Mouse (Mus musculus): ENCODE results near the gene Mmp15. TPM values are rescaled to one million over a fixed set of nuclear protein-coding genes. Genes with fewer than 3 reads are reported as not detected.

The Mmp15 gene
- polyA plus RNA-seq, 1 experiment from 2014 or later: 0.85 TPM

DNA sequence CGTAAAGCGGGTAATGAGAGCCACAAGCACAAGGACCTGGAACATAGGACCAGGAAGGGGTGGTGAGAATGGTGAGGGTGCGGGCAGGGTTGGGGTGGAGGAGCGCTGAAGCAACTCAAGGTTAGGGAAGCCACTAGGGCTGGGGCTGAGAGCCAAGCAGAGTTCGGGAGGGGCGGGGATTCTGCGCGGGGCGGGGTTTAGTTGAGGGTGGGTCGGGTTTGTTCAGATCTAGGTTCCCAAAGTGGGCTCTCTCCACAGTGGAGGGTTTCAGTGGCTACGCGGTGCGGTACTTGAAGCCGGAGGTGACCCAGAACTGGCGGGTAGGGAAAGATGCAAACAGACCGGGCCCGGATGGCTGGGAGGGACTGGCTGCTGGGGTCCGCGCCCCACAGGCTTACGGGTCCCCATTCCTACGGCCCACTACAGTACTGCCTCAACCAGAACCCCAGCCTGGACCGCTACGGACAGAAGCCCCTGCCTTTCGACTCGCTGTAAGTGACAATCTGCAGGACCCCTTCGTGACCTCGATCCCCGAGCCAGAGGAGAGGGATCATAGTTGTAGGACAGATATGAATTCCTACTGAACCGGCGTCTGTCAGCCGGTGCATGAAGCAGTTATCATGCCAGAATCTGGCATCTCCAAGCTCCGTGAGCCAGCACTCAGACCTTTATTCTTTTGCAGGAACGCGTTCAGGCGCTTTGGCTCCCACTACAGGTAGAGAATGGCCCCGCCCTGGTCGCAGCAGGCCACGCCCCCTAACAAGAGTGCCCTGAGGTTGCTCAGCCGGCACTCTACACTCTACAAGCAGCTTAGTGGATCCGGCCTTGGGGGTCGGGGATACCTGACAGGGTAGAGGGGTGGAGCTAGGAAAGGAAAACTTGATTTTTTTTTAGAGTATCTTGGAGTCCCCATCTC lies 31.6 kb upstream of the Mmp15 start:
- Histone ChIP-seq H3K9ac (ENCODE audit: low read depth, low read length) (peak overlapping the region; percentile 9; the same call in 1 of the 2 replicates), H3K4me1 (ENCODE audit: control insufficient read depth, low read depth, low read length) (peaks cover 6% of the 10 kb centered on the region), H3K27me3 (ENCODE audit: control insufficient read depth, insufficient read depth, low read depth, low read length) (peaks cover 13% of the 10 kb centered on the region), H3K4me2 (ENCODE audit: low read depth, low read length) (peak overlapping the region; percentile 74), H3K4me3 (ENCODE audit: low read depth, low read length) (peak overlapping the region; percentile 51), H3K36me3 (ENCODE audit: control insufficient read depth, insufficient read depth) (no peaks in the 10 kb centered on the region; the same call in 1 of the 2 replicates), H3K27ac (ENCODE audit: low read length) (no peak overlapping the region), H3K9me3 (replicated peaks; ENCODE audit: control insufficient read depth, low read length) (no peaks in the 10 kb centered on the region)
- ATAC-seq (ENCODE audit: low read depth): peak; percentile 66
- 3% methylated on average over 40 of the region's 41 CpGs for WGBS (ENCODE audit: insufficient replicate concordance)

DNA sequence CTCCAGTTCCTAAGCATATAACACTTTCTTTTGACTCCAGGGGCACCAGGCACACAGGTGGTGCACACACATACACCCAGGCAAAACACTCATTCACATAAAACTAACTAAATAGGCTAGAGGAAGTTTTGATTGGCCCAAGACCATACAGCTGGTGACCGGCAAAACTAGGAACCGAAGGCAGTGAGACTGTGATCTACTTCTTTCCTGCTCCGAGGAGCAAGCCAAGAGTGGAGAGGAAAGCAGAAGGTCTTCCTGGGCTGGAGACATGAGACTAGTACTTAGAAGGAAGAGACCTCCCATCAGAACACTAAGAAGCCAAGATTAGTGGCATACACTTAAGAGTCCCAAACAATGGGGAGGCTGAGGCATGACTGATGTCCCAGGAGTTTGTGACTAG lies 28.9 kb upstream of the Mmp15 start:
- H3K4me2 ChIP-seq (ENCODE audit: low read depth, low read length): no peak overlapping the region
- H3K36me3 ChIP-seq (ENCODE audit: control insufficient read depth, insufficient read depth): peaks cover 8% of the 10 kb centered on the region; the same call in 1 of the 2 replicates
- no peak overlapping the region for H3K9ac ChIP-seq (ENCODE audit: low read depth, low read length)
- no peak overlapping the region for H3K4me3 ChIP-seq (ENCODE audit: low read depth, low read length)
- 63% methylated on average over 3 of the region's 3 CpGs for WGBS (ENCODE audit: insufficient replicate concordance)
- no peaks in the 10 kb centered on the region for H3K9me3 ChIP-seq (replicated peaks; ENCODE audit: control insufficient read depth, low read length)
- ATAC-seq (ENCODE audit: low read depth): no peak
- peaks cover 6% of the 10 kb centered on the region for H3K4me1 ChIP-seq (ENCODE audit: control insufficient read depth, low read depth, low read length)
- H3K27ac ChIP-seq (ENCODE audit: low read length): no peak overlapping the region
- H3K27me3 ChIP-seq (ENCODE audit: control insufficient read depth, insufficient read depth, low read depth, low read length): peaks cover 13% of the 10 kb centered on the region

DNA sequence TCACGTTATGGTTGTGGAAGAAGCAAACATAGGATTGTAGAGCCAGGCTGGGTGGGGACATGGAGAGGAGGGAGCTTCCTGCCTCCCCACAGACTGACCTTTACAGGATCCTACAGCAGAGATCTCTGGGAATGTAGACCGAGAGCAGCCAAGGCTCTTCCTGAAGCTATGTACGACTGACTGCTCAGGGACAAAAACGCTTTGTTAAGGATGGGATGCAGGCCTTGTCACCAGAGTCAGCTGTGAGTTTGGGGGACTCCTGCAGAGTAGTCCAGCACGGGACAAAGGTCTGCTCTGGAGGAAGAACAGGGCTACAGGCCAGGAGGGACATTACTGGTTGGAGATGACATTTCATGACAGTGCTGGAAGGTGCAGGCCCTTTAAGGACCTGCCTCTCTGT lies 27.4 kb upstream of the Mmp15 start:
- Histone ChIP-seq H3K9me3 (replicated peaks; ENCODE audit: control insufficient read depth, low read length) (no peaks in the 10 kb centered on the region), H3K4me1 (ENCODE audit: control insufficient read depth, low read depth, low read length) (peaks cover 6% of the 10 kb centered on the region), H3K4me3 (ENCODE audit: low read depth, low read length) (no peak overlapping the region), H3K27me3 (ENCODE audit: control insufficient read depth, insufficient read depth, low read depth, low read length) (peaks cover 13% of the 10 kb centered on the region), H3K9ac (ENCODE audit: low read depth, low read length) (no peak overlapping the region), H3K4me2 (ENCODE audit: low read depth, low read length) (no peak overlapping the region), H3K27ac (ENCODE audit: low read length) (no peak overlapping the region), H3K36me3 (ENCODE audit: control insufficient read depth, insufficient read depth) (peaks cover 18% of the 10 kb centered on the region)
- no peak for ATAC-seq (ENCODE audit: low read depth)
- WGBS (ENCODE audit: insufficient replicate concordance): 59% methylated on average over 5 of the region's 5 CpGs

DNA sequence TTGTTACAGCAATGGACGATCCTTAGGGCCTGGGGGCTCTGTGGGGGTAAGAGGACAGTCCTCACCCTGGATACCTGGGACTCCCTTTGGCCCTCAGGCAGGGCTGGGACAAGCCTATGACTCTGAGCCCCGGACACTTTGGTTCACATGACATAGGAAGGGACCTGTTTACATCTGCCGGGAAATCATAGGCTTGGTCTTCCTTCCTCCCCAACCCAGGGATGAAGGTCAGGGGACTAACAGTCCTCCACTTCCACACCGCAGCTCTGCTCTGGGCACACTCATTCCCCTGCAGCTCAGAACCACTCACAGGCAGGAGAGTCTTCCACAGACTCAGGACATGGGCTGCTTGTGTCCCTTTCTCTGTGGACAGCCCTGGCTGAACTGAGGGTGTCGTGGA lies 25.2 kb upstream of the Mmp15 start:
- Histone ChIP-seq H3K4me1 (ENCODE audit: control insufficient read depth, low read depth, low read length) (peaks cover 13% of the 10 kb centered on the region), H3K27me3 (ENCODE audit: control insufficient read depth, insufficient read depth, low read depth, low read length) (no peaks in the 10 kb centered on the region), H3K4me3 (ENCODE audit: low read depth, low read length) (no peak overlapping the region), H3K36me3 (ENCODE audit: control insufficient read depth, insufficient read depth) (peaks cover 18% of the 10 kb centered on the region), H3K9ac (ENCODE audit: low read depth, low read length) (no peak overlapping the region), H3K27ac (ENCODE audit: low read length) (no peak overlapping the region), H3K9me3 (replicated peaks; ENCODE audit: control insufficient read depth, low read length) (no peaks in the 10 kb centered on the region), H3K4me2 (ENCODE audit: low read depth, low read length) (no peak overlapping the region)
- WGBS (ENCODE audit: insufficient replicate concordance): 67% methylated on average over 5 of the region's 5 CpGs
- no peak for ATAC-seq (ENCODE audit: low read depth)

DNA sequence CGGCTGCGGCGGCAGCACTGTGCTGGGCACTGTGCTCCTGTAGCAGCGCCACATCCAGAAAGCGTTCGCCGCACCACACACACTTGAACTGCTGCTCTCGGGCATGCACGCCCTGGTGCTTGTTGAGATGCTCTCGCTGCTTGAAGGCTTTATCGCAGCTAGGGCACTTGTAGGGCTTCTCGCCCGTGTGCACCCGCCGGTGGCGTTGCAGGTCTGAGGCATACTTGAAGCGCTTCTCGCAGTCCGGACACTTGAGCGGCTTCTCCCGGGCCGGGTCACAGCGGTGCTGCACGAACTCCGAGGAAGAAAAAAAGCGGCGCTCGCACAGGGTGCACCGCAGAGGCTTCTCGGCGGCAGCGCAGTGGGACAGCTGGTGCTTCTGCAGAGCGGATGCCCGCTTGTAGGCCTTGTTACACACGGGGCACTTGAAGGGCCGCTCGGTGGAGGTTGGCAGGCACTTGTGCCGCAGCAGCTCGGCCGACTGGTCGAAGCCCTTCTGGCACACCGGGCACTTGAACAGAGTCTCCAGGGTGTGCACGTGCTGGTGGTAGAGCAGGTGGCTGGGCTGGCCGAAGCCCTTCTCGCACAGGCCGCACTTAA lies 24.1 kb upstream of the Mmp15 start:
- Histone ChIP-seq H3K27me3 (ENCODE audit: control insufficient read depth, insufficient read depth, low read depth, low read length) (no peaks in the 10 kb centered on the region), H3K27ac (ENCODE audit: low read length) (no peak overlapping the region), H3K36me3 (ENCODE audit: control insufficient read depth, insufficient read depth) (peaks cover 18% of the 10 kb centered on the region), H3K9ac (ENCODE audit: low read depth, low read length) (no peak overlapping the region), H3K9me3 (replicated peaks; ENCODE audit: control insufficient read depth, low read length) (no peaks in the 10 kb centered on the region), H3K4me1 (ENCODE audit: control insufficient read depth, low read depth, low read length) (peaks cover 21% of the 10 kb centered on the region), H3K4me3 (ENCODE audit: low read depth, low read length) (no peak overlapping the region), H3K4me2 (ENCODE audit: low read depth, low read length) (no peak overlapping the region)
- no peak for ATAC-seq (ENCODE audit: low read depth)
- 91% methylated on average over 44 of the region's 46 CpGs for WGBS (ENCODE audit: insufficient replicate concordance)

DNA sequence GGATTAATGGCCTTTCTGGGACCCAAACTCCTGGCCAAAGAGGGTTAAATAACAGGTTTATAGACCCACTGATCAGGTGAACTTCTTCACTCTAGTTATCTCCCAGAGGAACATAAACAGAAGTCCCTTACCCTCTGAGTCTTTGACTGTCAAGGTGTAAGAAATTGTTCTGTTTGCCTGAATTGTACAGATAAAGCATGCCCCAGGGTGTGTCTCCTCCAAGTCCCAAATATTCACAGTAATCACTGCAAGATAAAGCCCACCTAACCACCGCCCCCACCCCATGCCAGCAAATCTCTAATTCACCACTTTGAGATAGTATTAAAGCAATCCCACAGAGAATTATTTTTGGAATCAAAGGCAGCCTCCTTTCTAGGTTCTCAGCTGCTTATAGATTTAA lies 21.7 kb upstream of the Mmp15 start:
- no peaks in the 10 kb centered on the region for H3K9me3 ChIP-seq (replicated peaks; ENCODE audit: control insufficient read depth, low read length)
- no peak overlapping the region for H3K27ac ChIP-seq (ENCODE audit: low read length)
- 21% methylated on average over 1 of the region's 1 CpGs for WGBS (ENCODE audit: insufficient replicate concordance)
- H3K4me1 ChIP-seq (ENCODE audit: control insufficient read depth, low read depth, low read length): peaks cover 21% of the 10 kb centered on the region
- ATAC-seq (ENCODE audit: low read depth): no peak
- H3K27me3 ChIP-seq (ENCODE audit: control insufficient read depth, insufficient read depth, low read depth, low read length): no peaks in the 10 kb centered on the region
- no peak overlapping the region for H3K9ac ChIP-seq (ENCODE audit: low read depth, low read length)
- H3K4me2 ChIP-seq (ENCODE audit: low read depth, low read length): peak overlapping the region; percentile 94
- no peak overlapping the region; the same call in 1 of the 2 replicates for H3K4me3 ChIP-seq (ENCODE audit: low read depth, low read length)
- H3K36me3 ChIP-seq (ENCODE audit: control insufficient read depth, insufficient read depth): peaks cover 18% of the 10 kb centered on the region

DNA sequence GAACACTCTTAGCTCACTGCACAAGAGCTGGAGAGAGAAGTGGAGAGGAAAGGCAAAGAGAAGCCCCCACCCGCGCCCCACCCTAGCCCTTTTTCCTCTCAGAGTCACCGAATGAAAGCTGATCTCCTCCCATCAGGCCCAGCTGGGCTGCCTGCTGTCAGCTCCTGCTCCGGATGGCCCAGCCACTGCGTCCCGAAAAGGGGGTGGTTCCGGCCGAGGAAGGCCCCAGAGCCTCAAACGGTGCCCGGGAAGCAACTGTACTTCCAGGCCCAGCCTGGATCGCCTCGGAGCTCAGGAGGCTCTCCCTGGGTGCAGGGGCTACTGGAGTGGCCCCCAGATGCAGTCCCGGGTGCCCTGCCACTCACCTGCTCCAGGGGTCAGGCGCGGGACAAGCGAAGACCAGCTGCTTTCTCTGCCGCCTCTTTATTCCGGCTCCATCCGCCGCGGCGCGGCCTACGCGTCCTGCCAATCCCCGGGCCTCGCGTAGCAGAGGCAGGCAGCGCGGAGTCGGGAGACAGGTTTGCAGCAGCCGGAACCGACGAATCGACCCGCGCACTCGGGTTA lies 20.8 kb upstream of the Mmp15 start:
- Histone ChIP-seq H3K4me2 (ENCODE audit: low read depth, low read length) (peak overlapping the region; percentile 94), H3K27me3 (ENCODE audit: control insufficient read depth, insufficient read depth, low read depth, low read length) (no peaks in the 10 kb centered on the region), H3K27ac (ENCODE audit: low read length) (peak overlapping the region; percentile 94), H3K36me3 (ENCODE audit: control insufficient read depth, insufficient read depth) (peaks cover 18% of the 10 kb centered on the region), H3K4me1 (ENCODE audit: control insufficient read depth, low read depth, low read length) (peaks cover 21% of the 10 kb centered on the region), H3K4me3 (ENCODE audit: low read depth, low read length) (peak overlapping the region; percentile 77), H3K9me3 (replicated peaks; ENCODE audit: control insufficient read depth, low read length) (no peaks in the 10 kb centered on the region), H3K9ac (ENCODE audit: low read depth, low read length) (peak overlapping the region; percentile 78)
- peak; percentile 30 for ATAC-seq (ENCODE audit: low read depth)
- WGBS (ENCODE audit: insufficient replicate concordance): 0% methylated on average over 38 of the region's 38 CpGs

DNA sequence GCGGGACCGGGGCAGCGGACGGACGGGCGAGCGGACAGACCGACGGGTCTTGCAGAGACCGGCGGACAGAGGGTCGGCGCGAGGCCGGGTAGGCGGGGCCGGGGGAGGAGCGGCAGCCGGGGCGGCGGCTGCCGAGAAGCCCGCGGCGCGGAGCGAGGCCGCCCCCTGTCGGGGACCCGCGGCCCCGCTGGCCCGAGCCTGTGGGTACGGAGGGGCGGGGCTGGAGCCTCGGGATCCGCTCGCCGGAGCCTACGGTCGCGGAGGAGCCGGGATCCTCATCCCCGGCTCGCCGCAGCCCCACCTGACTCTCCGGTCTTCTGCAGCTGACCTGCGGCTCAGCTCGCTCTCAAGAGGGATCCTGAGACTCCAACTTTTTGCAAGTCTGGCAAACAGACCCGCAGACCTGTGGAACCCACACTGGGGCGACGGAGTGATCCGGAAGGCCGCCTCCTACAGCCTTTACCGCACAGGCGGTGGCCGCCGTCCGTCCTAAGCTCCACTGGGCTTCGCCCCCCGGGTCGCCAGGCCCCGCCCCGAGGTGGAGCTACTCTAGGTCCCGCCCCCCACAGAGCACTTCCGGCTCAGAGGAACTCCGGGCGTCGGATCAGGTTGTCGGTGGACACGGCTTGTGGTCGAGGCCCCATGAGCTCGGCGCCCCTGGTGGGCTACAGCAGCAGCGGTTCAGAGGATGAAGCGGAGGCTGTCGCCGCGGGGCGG lies 20.2 kb upstream of the Mmp15 start, which contains the start of the genes Zfp319 and Usb1:
TSS of gene Zfp319 (minus strand) at position 231 of the 717 bp plus-strand sequence.
TSS of gene Usb1 (plus strand) at position 565 of the 717 bp plus-strand sequence.
- Histone ChIP-seq H3K4me3 (ENCODE audit: low read depth, low read length) (peak within 1 kb of the TSS; percentile 77), H3K9ac (ENCODE audit: low read depth, low read length) (peak within 1 kb of the TSS; percentile 78), H3K4me2 (ENCODE audit: low read depth, low read length) (peak within 1 kb of the TSS; percentile 94), H3K9me3 (replicated peaks; ENCODE audit: control insufficient read depth, low read length) (no peaks in the 10 kb centered on the region), H3K27me3 (ENCODE audit: control insufficient read depth, insufficient read depth, low read depth, low read length) (no peaks in the 10 kb centered on the region), H3K27ac (ENCODE audit: low read length) (peak within 1 kb of the TSS; percentile 94), H3K36me3 (ENCODE audit: control insufficient read depth, insufficient read depth) (peaks cover 18% of the 10 kb centered on the region), H3K4me1 (ENCODE audit: control insufficient read depth, low read depth, low read length) (peaks cover 21% of the 10 kb centered on the region)
- WGBS (ENCODE audit: insufficient replicate concordance): under 1% methylated on average over 68 of the region's 80 CpGs
- ATAC-seq (ENCODE audit: low read depth): peak; percentile 91

All from liver, embryonic 16.5 days (tissue).